Mouse (Mus musculus) ES-E14 (cell line): ENCODE results near the gene Nars2.

Source experiments
- CHD2 ChIP-seq: IDR thresholded peaks from 2 replicates; pipeline ENCODE4 v1.6.1; 2014; ENCODE audit warnings: mild to moderate bottlenecking, low read depth, low read length, inconsistent platforms
- HCFC1 ChIP-seq: IDR thresholded peaks from 2 replicates; pipeline ENCODE4 v1.6.1; 2012; ENCODE audit warnings: low read length, inconsistent platforms, borderline replicate concordance; ENCODE audit not compliant: insufficient read depth
- ZC3H11A ChIP-seq: IDR thresholded peaks from 2 replicates; pipeline ENCODE4 v1.6.1; 2012; ENCODE audit warnings: low read depth, mild to moderate bottlenecking, inconsistent platforms, low read length, borderline replicate concordance
- ZNF384 ChIP-seq: IDR thresholded peaks from 2 replicates; pipeline ENCODE4 v1.6.1; 2012; ENCODE audit warnings: low read depth, low read length, inconsistent platforms

GRCm38 (mm10) chr7:97079651-97080365 is 128.5 kb downstream of the Nars2 start:
- no peak for TF ChIP-seq HCFC1
- no peak for TF ChIP-seq ZNF384
- no peak for TF ChIP-seq CHD2
- no peak for TF ChIP-seq ZC3H11A
